Mouse (Mus musculus) c-Kit-positive CD71-negative TER-119-negative erythroid progenitor cells, embryonic 14.5 days (primary cell): ENCODE results near the gene Defb28.

Experiments
- DNase-seq: peaks from one replicate; pipeline ENCODE4 v3.0.0-alpha.2; 2013; ENCODE audit warnings: low read depth

Gene Defb28

DNA sequence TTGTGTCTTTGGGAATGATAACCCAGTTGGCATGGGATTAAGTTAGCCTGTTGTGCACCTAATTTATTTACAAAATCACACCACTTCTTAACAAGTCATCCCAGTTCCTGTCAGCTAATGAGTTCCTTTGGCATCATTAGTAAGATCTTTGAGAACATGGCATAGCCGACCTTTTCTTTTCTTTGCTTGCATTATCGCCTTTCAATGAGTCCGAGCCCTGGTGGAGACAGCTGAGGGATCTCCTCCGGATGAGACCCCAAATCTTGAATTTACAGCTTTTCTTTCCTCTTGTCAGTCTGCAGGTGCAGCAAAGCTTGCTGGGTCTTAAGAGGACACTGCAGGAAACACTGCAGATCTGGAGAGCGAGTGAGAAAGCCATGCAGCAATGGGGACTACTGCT is 51.0 kb downstream of the Defb28 start, which contains the start of gene Gm17416:
Gene Gm17416 (plus strand): TSS at position 301 of the 400 bp plus-strand sequence.
- no peak for DNase-seq

DNA sequence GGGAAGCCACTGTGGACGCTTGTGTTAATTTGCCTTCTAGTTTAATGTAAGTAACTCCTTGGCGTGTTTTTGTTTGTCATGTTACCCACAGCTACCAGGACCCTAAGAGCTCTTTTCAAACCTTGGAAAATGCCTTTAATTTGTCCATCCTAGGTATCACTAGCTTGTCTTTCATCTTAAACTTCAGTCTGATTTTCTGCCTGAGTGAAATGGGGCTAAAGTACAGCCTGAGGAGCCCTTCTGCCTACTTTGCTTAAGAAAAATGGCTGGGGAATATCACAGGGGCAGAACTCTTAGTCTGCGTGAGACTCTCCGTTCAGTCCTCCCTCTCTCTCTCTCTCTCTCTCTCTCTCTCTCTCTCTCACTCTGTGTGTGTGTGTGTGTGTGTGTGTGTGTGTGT is 51.8 kb downstream of the Defb28 start:
- DNase-seq: no peak

DNA sequence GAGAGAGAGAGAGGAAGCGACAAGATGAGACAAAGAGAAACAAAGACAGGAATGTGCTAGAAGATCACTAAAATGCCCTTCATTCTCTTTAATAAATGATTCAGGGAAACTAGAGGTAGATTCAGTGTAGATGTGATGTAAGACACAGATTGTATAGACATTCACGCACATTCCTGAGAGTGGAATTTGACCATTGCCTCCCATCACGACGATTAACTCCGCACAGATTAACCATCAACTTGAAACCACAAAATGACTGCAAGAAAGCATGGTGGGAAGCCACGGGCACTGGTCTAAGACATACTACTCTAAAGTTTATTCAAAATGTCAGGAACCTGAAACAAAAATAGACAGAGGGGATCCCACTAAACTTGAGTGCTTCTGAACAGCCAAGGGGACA is 52.3 kb downstream of the Defb28 start:
- no peak for DNase-seq
